Mouse (Mus musculus) spleen, adult 2 months (tissue): ENCODE data around the gene Tmprss4. TPM values are rescaled to one million over a fixed set of nuclear protein-coding genes. Genes with fewer than 3 reads are reported as not detected.

Source experiments
- DNase-seq, 2 experiments: peaks; one replicate each; pipeline versions ENCODE4 v3.0.0 to v3.0.0-alpha.2; 2012 to 2021; ENCODE audit warnings: low spot score in 2 of 2, low read depth in 1 of 2
- H3K27ac ChIP-seq: fragments of 200-500 bp; 2 replicates; pipeline ENCODE4 v1.5.1; 2012; ENCODE audit warnings: low read length, inconsistent platforms; ENCODE audit not compliant: insufficient read depth
- H3K27me3 ChIP-seq: fragments of 200-500 bp; 2 replicates; pipeline ENCODE4 v1.6.1; 2012; ENCODE audit warnings: mild to moderate bottlenecking, moderate library complexity, low read length, inconsistent platforms; ENCODE audit not compliant: control insufficient read depth, insufficient read depth
- H3K36me3 ChIP-seq: fragments of 200-500 bp; 2 replicates; pipeline ENCODE4 v1.6.1; 2012; ENCODE audit warnings: mild to moderate bottlenecking, low read length, inconsistent platforms; ENCODE audit not compliant: control insufficient read depth, insufficient read depth
- H3K4me1 ChIP-seq: fragments of 200-500 bp; 2 replicates; pipeline ENCODE4 v1.6.1; 2011; ENCODE audit warnings: inconsistent platforms; ENCODE audit not compliant: control insufficient read depth, insufficient read depth, insufficient read length
- H3K4me3 ChIP-seq: fragments of 200-500 bp; 2 replicates; pipeline ENCODE4 v1.5.1; 2011; ENCODE audit warnings: mild to moderate bottlenecking, inconsistent platforms; ENCODE audit not compliant: insufficient read depth, insufficient read length; ENCODE audit errors: extremely low read depth
- CTCF ChIP-seq: fragments of 200-500 bp; IDR thresholded peaks from 2 replicates; pipeline ENCODE4 v1.5.1; 2011; ENCODE audit warnings: mild to moderate bottlenecking, inconsistent platforms; ENCODE audit not compliant: insufficient read depth, insufficient read length, insufficient replicate concordance; ENCODE audit errors: extremely low read depth
- POLR2A ChIP-seq: fragments of 200-500 bp; IDR thresholded peaks from 2 replicates; pipeline ENCODE4 v1.6.1; 2011; ENCODE audit warnings: low read depth, low read length, inconsistent platforms
- WGBS: fragments of 180-500 bp; shearing (Covaris S2); methylation state at CpG from one replicate; pipeline ENCODE4 v1.1.7; 2018; 5-methylcytosine and 5-hydroxymethylcytosine counted together
- polyA plus RNA-seq: library from polyadenylated mRNA; depleted of rRNA; stranded (reverse); fragments of >200 nt; gene quantifications from 2 replicates; pipeline ENCODE4 v1.2.3, GENCODE M21; 2012

The Tmprss4 gene
- polyA plus RNA-seq, 1 experiment = 0.33 TPM

DNA sequence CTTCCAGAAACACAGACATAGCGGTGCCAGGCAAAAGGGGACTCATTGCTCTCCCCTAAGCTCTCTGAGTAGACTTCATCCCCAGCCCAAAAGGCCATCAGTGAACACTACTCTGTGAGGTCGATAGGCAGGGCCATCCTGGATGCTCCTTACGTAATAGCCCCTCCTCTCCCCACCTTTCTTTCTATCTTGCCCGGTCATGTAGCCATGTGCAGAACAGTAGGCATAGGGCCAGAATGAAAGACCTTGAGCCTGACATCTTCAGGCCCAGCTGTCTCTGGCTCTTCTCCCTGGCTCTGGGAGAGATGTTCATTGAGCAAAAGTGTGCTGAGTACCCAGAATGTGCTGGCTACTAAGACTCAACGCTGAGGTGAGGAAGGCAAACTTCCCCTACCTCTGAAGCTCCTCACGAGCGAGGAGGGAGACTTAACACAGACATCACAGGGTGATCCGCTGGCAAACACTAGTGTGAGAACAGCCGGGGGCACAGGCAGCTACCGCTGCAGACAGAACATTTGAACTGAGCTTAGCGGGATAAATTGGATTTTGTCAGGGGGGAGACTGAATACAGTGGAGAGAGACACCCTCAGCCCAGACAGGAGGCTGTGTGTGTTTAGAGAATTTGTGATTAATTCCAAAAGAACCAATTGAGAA lies 11.8 kb upstream of the Tmprss4 start:
- H3K36me3 ChIP-seq = no peaks in the 10 kb centered on the region
- no peaks in the 10 kb centered on the region for H3K27me3 ChIP-seq
- no peaks in the 10 kb centered on the region for H3K4me1 ChIP-seq
- no peak overlapping the region for H3K4me3 ChIP-seq
- H3K27ac ChIP-seq = no peak overlapping the region
- DNase-seq = no peak
- no peak for TF ChIP-seq POLR2A
- TF ChIP-seq CTCF = no peak
- WGBS = 80% methylated on average over 11 of the region's 11 CpGs

DNA sequence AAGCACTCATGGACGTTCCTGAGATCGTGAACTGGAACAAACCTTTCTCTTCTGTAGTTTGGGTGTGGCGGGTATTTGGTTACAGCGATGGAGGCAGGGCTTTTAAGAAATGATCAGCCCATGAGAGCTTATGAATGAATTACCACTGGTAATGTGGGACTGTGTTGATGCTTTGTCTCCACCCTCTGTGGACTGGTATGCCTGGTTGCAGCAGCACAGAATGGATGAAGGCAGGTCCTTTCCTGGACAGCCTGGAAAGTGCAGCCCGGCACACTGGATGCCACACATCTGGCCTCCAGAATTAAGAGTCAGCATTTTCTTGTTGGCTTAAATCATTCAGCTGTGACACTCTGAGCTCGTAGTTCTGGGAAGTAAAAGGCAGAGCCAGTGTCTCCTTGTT lies 8.1 kb upstream of the Tmprss4 start:
- TF ChIP-seq POLR2A = no peak
- TF ChIP-seq CTCF = no peak
- Histone ChIP-seq H3K36me3 (no peaks in the 10 kb centered on the region), H3K27me3 (no peaks in the 10 kb centered on the region), H3K4me1 (0 out of 2 replicates have a peak, but pooled peaks cover 2% of the 10 kb centered on the region), H3K4me3 (no peak overlapping the region), H3K27ac (no peak overlapping the region)
- DNase-seq = no peak
- WGBS = 74% methylated on average over 6 of the region's 6 CpGs

DNA sequence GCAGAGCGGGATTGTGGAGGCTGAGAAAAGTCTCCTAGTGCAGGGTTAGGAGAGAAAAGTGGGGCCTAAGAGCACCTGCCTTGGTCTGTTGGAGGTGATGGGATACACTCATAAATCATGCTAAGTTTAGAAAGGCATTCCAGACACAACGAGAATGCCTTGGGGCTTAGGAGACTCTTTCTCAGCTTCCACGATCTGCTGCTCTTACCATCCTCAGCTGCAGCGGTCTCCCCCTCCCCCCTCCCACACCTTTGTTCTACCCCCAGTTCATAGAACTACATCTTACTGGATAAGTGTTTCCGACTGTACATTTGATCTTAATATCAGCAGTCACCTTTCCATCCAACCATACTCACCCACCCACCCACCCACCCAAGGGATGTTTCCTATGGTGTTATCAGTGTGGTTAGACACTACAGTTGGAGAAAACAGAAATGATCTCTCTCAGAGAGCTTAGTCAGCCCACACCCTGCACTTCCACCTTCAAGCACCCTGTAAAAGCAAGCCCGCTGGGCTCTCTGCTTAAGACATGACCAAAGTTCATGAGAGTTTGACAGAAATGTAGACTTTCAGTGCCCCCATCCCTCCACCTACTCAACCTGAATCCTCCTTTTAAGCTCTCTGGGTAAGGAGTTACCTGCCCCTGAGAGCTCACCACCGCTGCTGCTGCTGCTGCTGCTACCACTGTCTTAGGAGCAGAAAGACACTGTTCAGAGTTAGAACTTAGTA lies 3.3 kb upstream of the Tmprss4 start:
- Histone ChIP-seq H3K4me3 (no peak overlapping the region), H3K36me3 (no peaks in the 10 kb centered on the region), H3K27me3 (no peaks in the 10 kb centered on the region), H3K27ac (no peak overlapping the region), H3K4me1 (peaks cover 4% of the 10 kb centered on the region; the same call in 1 of the 2 replicates)
- no peak for DNase-seq
- TF ChIP-seq CTCF = no peak
- TF ChIP-seq POLR2A = no peak
- WGBS = 71% methylated on average over 7 of the region's 7 CpGs

DNA sequence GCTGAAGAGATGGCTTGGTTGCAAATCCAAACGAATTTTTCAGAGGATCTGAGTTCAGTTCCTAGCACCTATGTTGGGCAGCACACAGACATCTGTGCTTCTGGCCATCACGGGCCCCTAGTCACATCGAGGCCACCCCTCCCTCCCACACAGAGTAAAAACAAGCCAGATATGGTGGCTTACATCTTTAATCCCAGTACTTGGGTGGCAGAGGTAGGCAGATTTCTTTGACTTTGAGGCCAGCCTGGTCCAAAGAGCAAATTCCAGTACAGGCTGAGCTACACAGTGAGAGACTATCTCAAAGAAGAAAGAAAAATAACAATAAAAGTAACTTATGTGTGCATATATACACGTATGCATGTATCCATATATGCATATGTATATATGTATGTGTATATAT lies 2.2 kb upstream of the Tmprss4 start:
- Histone ChIP-seq H3K27me3 (no peaks in the 10 kb centered on the region), H3K36me3 (no peaks in the 10 kb centered on the region), H3K4me1 (peaks cover 6% of the 10 kb centered on the region; the same call in 1 of the 2 replicates), H3K27ac (no peak overlapping the region), H3K4me3 (no peak overlapping the region)
- TF ChIP-seq CTCF (no peak), POLR2A (no peak)
- DNase-seq = no peak
- 62% methylated on average over 4 of the region's 4 CpGs for WGBS

DNA sequence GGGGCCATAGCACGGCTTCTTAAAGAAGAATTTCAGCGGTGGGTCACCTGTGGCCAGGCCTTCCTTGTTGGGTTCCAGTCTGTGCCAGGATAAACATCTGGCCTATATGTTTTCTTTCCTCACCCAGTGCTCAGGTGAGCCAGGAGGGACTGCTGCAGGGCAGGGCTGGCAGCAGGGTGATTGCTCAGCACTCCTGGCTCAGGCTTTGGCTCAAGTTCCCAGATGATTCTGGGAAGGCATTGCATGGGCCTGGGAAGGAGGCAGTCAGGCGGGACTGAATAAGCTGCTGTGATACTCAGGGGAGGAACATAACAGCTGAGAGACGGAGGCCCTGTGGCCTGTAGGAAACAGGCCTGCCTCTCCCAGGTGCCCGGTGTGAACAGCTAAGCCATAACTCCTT lies 1.3 kb upstream of the Tmprss4 start:
- no peak for DNase-seq
- TF ChIP-seq CTCF = no peak
- no peak for TF ChIP-seq POLR2A
- Histone ChIP-seq H3K27ac (no peak overlapping the region), H3K27me3 (no peaks in the 10 kb centered on the region), H3K4me1 (peaks cover 6% of the 10 kb centered on the region; the same call in 1 of the 2 replicates), H3K4me3 (no peak overlapping the region), H3K36me3 (no peaks in the 10 kb centered on the region)
- 49% methylated on average over 5 of the region's 5 CpGs for WGBS

DNA sequence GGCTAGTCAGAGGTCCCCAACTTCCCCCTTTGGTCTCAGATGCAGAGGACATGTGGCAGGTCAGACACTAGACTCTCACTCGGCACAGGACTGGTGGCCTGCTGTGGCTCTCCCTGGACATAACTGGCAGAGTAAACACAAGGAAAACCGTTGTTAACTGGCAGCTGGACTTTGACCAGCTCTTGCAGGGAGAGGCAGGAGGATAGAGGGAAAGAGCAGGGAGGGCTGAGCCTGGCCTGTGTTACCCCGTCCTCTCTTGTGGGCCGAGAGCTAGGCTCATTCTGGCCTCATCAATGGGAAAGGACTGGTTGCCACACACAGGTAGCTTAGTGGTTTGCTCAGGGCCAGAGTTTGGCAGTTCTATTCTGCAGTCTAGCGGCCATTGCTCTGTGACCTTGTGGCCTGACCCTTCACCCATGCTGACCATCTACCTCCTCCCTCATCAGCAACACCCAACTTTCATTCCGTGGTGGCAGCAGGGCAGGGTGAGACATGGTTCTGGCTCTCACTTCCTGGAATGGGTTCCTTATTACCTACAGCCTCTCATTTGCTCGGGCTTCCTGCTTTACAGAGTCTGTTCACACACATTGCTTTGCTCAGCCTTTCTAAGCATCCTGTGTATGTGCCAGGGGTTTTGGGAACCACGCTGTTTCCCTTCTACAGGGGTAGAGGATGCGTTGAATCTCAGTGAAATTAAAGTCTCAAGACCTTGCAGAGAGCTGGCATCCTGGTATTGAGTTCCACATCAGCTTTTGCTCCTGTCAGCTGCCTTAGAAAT lies 1.7 kb downstream of the Tmprss4 start:
- Histone ChIP-seq H3K36me3 (no peaks in the 10 kb centered on the region), H3K27me3 (no peaks in the 10 kb centered on the region), H3K4me3 (no peak overlapping the region), H3K27ac (no peak overlapping the region), H3K4me1 (peaks cover 4% of the 10 kb centered on the region; the same call in 1 of the 2 replicates)
- 52% methylated on average over 9 of the region's 9 CpGs for WGBS
- TF ChIP-seq POLR2A (no peak), CTCF (no peak)
- no peak for DNase-seq
